Mouse (Mus musculus): ENCODE data around the gene Cdcp2. TPM values are rescaled to one million over a fixed set of nuclear protein-coding genes. Genes with fewer than 3 reads are reported as not detected.

The Cdcp2 gene
- polyA plus RNA-seq, 1 experiment from 2014 or later = not detected

Other genes with a start within 250 kb of the Cdcp2 start
- 38.0 and 53.4 TPM in 2 replicates for gene Ssbp3, start 186.2 kb upstream of the Cdcp2 start, polyA plus RNA-seq (2015; fragmentation: Nextera tagmentation; extraction: Ambion mirVana)
- 112 and 117 TPM in 2 replicates for gene Mrpl37, start 30.0 kb upstream of the Cdcp2 start, polyA plus RNA-seq (2015; fragmentation: Nextera tagmentation; extraction: Ambion mirVana)
- gene Cyb5rl, start 29.9 kb upstream of the Cdcp2 start, polyA plus RNA-seq (2015; fragmentation: Nextera tagmentation; extraction: Ambion mirVana) = 7.2 and 7.7 TPM in 2 replicates
- gene Tmem59, start 81.5 kb downstream of the Cdcp2 start, polyA plus RNA-seq (2015; fragmentation: Nextera tagmentation; extraction: Ambion mirVana) = 449 TPM in 2 replicates
- gene Tceanc2, start 82.2 kb downstream of the Cdcp2 start, polyA plus RNA-seq (2015; fragmentation: Nextera tagmentation; extraction: Ambion mirVana) = 17.6 and 19.4 TPM in 2 replicates
- not detected in 2 replicates for gene Ldlrad1, start 112.3 kb downstream of the Cdcp2 start, polyA plus RNA-seq (2015; fragmentation: Nextera tagmentation; extraction: Ambion mirVana)
- gene Lrrc42, start 156.6 kb downstream of the Cdcp2 start, polyA plus RNA-seq (2015; fragmentation: Nextera tagmentation; extraction: Ambion mirVana) = 48.3 and 49.6 TPM in 2 replicates
- 22.6 and 26.7 TPM in 2 replicates for gene Hspb11, start 156.7 kb downstream of the Cdcp2 start, polyA plus RNA-seq (2015; fragmentation: Nextera tagmentation; extraction: Ambion mirVana)
- gene Dio1, start 210.3 kb downstream of the Cdcp2 start, polyA plus RNA-seq (2015; fragmentation: Nextera tagmentation; extraction: Ambion mirVana) = 3.3 and 5.2 TPM in 2 replicates
- gene Yipf1, start 217.5 kb downstream of the Cdcp2 start, polyA plus RNA-seq (2015; fragmentation: Nextera tagmentation; extraction: Ambion mirVana) = 84.5 and 88.5 TPM in 2 replicates